Mouse (Mus musculus) 3T3-L1 (cell line): ENCODE data around the gene Selenof.

ENCODE experiments used
- DNase-seq: peaks from one replicate; pipeline ENCODE4 v3.0.0-alpha.2; 2015; ENCODE audit warnings: low read depth, low spot score

Selenof gene

GRCm38 (mm10) chr3:144570047-144570815 lies at the start of gene Selenof, which contains the start of gene Hs2st1:
TSS of gene Selenof (plus strand) at chr3:144570304.
TSS of gene Hs2st1 (minus strand) at chr3:144570181.
- DNase-seq = peak; percentile 100

GRCm38 (mm10) chr3:144527918-144528317 lies 42.2 kb upstream of the Selenof start:
- DNase-seq = no peak

- DNase-seq = peak; percentile 71
Measured at GRCm38 (mm10) chr3:144531023-144531422, 39.1 kb upstream of the Selenof start.

- no peak for DNase-seq
Measured at GRCm38 (mm10) chr3:144535056-144535455, 35.0 kb upstream of the Selenof start.

GRCm38 (mm10) chr3:144537078-144537855 lies 32.8 kb upstream of the Selenof start:
- DNase-seq = no peak

- DNase-seq = no peak
Measured at GRCm38 (mm10) chr3:144539051-144539450, 31.1 kb upstream of the Selenof start.

GRCm38 (mm10) chr3:144540805-144541204 lies 29.3 kb upstream of the Selenof start:
- no peak for DNase-seq

GRCm38 (mm10) chr3:144541906-144542438 lies 28.1 kb upstream of the Selenof start:
- DNase-seq = no peak

GRCm38 (mm10) chr3:144545152-144545551 lies 25.0 kb upstream of the Selenof start:
- DNase-seq = no peak

- DNase-seq = no peak
Measured at GRCm38 (mm10) chr3:144545832-144546231, 24.3 kb upstream of the Selenof start.

- DNase-seq = no peak
Measured at GRCm38 (mm10) chr3:144546490-144546889, 23.6 kb upstream of the Selenof start.

GRCm38 (mm10) chr3:144548186-144548845 lies 21.8 kb upstream of the Selenof start:
- no peak for DNase-seq

- DNase-seq = no peak
Measured at GRCm38 (mm10) chr3:144550036-144550435, 20.1 kb upstream of the Selenof start.

- DNase-seq = no peak
Measured at GRCm38 (mm10) chr3:144550659-144551058, 19.4 kb upstream of the Selenof start.

- no peak for DNase-seq
Measured at GRCm38 (mm10) chr3:144551416-144551815, 18.7 kb upstream of the Selenof start.

- no peak for DNase-seq
Measured at GRCm38 (mm10) chr3:144553942-144554341, 16.2 kb upstream of the Selenof start.

GRCm38 (mm10) chr3:144554503-144554902 lies 15.6 kb upstream of the Selenof start:
- no peak for DNase-seq

- no peak for DNase-seq
Measured at GRCm38 (mm10) chr3:144555144-144555543, 15.0 kb upstream of the Selenof start.

- no peak for DNase-seq
Measured at GRCm38 (mm10) chr3:144556625-144557324, 13.3 kb upstream of the Selenof start.

GRCm38 (mm10) chr3:144558274-144558673 lies 11.8 kb upstream of the Selenof start:
- no peak for DNase-seq

GRCm38 (mm10) chr3:144561511-144562250 lies 8.4 kb upstream of the Selenof start:
- DNase-seq = no peak
